In genomic region chr12:114809186-114809585, GRCm38 (mm10) we compare ENCODE assay signal across 14 mouse cellular contexts.
"Had no signal": no experiment of that assay in that cellular context is flagged by ENCODE, and none has a peak within 500 bp of the region (broad histone marks: within the 10 kb centered on the region; RNA-seq: fewer than 3 reads in every experiment).

No protein-coding gene starts in this region.

- H3K27me3 ChIP-seq: midbrain, embryonic 12.5 days; neural tube, embryonic 12.5 days; stomach, embryonic 15.5 days had no signal

- H3K4me1 ChIP-seq: midbrain, embryonic 10.5 days; midbrain, embryonic 12.5 days; neural tube, embryonic 12.5 days; stomach, embryonic 15.5 days had no signal

- H3K36me3 ChIP-seq: midbrain, embryonic 10.5 days; midbrain, embryonic 12.5 days; neural tube, embryonic 12.5 days; stomach, embryonic 15.5 days had no signal

- H3K4me3 ChIP-seq: midbrain, embryonic 10.5 days; midbrain, embryonic 12.5 days; myocyte; neural tube, embryonic 12.5 days; stomach, embryonic 15.5 days had no signal

- H3K27ac ChIP-seq: liver, embryonic 14.5 days; midbrain, embryonic 10.5 days; midbrain, embryonic 12.5 days; neural tube, embryonic 12.5 days; stomach, embryonic 15.5 days; stomach, postnatal 0 days had no signal

- DNase-seq: lung, adult 18-20 months; lung, embryonic 14.5 days; lung, postnatal 10 days; lung, postnatal 4 days; midbrain, embryonic 14.5 days; right cerebral cortex, postnatal 14 days; thymus, postnatal 36 days had no signal
